Mouse (Mus musculus) ES-E14 (cell line): ENCODE measurements around the gene Slc37a1. TPM values are rescaled to one million over a fixed set of nuclear protein-coding genes. Genes with fewer than 3 reads are reported as not detected.

Experiments used
- DNase-seq: peaks from one replicate; pipeline ENCODE4 v3.0.0-alpha.2; 2013; ENCODE audit warnings: low read depth, low spot score
- H3K27ac ChIP-seq: 2 replicates; pipeline ENCODE4 v1.5.1; 2012; ENCODE audit warnings: low read depth, mild to moderate bottlenecking, low read length, moderate library complexity, mixed read lengths; ENCODE audit not compliant: poor library complexity, insufficient read depth, severe bottlenecking
- H3K36me3 ChIP-seq: 2 replicates; pipeline ENCODE4 v1.6.1; 2012; ENCODE audit warnings: mild to moderate bottlenecking, low read length, moderate library complexity, mixed read lengths; ENCODE audit not compliant: control insufficient read depth, poor library complexity, insufficient read depth, severe bottlenecking
- H3K4me1 ChIP-seq, 2 experiments: fragments of 150-350 bp in 1 of 2; sonication (generic) in 1 of 2; 2 replicates each; pipeline ENCODE4 v1.6.1; 2012; ENCODE audit warnings: low read length in 2 of 2, mild to moderate bottlenecking in 1 of 2, mixed read lengths in 1 of 2; ENCODE audit not compliant: control insufficient read depth in 2 of 2, insufficient read depth in 2 of 2, poor library complexity in 1 of 2
- H3K4me3 ChIP-seq, 2 experiments: fragments of 150-350 bp in 1 of 2; sonication (generic) in 1 of 2; 2 replicates each; pipeline ENCODE4 v1.5.1; 2012; ENCODE audit warnings: low read length in 2 of 2, low read depth in 1 of 2, mild to moderate bottlenecking in 1 of 2, mixed read lengths in 1 of 2; ENCODE audit not compliant: insufficient read depth in 1 of 2, poor library complexity in 1 of 2, severe bottlenecking in 1 of 2
- H3K9ac ChIP-seq: 2 replicates; pipeline ENCODE4 v1.6.1; 2012; ENCODE audit warnings: low read depth, mild to moderate bottlenecking, low read length, mixed read lengths; ENCODE audit not compliant: poor library complexity, insufficient read depth, severe bottlenecking
- H3K9me3 ChIP-seq: fragments of 150-350 bp; sonication (generic); 2 replicates; pipeline ENCODE4 v1.6.1; 2012; ENCODE audit warnings: low read depth, mild to moderate bottlenecking, low read length; ENCODE audit not compliant: control insufficient read depth, insufficient read depth
- CHD2 ChIP-seq: IDR thresholded peaks from 2 replicates; pipeline ENCODE4 v1.6.1; 2014; ENCODE audit warnings: mild to moderate bottlenecking, low read depth, low read length, inconsistent platforms
- HCFC1 ChIP-seq: IDR thresholded peaks from 2 replicates; pipeline ENCODE4 v1.6.1; 2012; ENCODE audit warnings: low read length, inconsistent platforms, borderline replicate concordance; ENCODE audit not compliant: insufficient read depth
- MAFK ChIP-seq: IDR thresholded peaks from 2 replicates; pipeline ENCODE4 v1.6.1; 2014; ENCODE audit warnings: mild to moderate bottlenecking, low read depth, low read length, inconsistent platforms; ENCODE audit not compliant: insufficient read depth
- ZC3H11A ChIP-seq: IDR thresholded peaks from 2 replicates; pipeline ENCODE4 v1.6.1; 2012; ENCODE audit warnings: low read depth, mild to moderate bottlenecking, inconsistent platforms, low read length, borderline replicate concordance
- ZNF384 ChIP-seq: IDR thresholded peaks from 2 replicates; pipeline ENCODE4 v1.6.1; 2012; ENCODE audit warnings: low read depth, low read length, inconsistent platforms
- in situ Hi-C, 2 experiments: fragments of 600-800 bp; cut with MboI; formaldehyde crosslinking; loops; one replicate each; pipeline ENCODE4 v1.15.1; 2025; ENCODE audit warnings: low sequenced_read_pairs in 2 of 2, inconsistent platforms in 1 of 2; ENCODE audit not compliant: unreplicated experiment in 2 of 2
- total RNA-seq: library from RNA; depleted of rRNA; stranded (reverse); fragments of 300-350 nt; gene quantifications from 2 replicates; pipeline ENCODE4 v1.2.3, GENCODE M21; 2012

The Slc37a1 gene
- total RNA-seq, 1 experiment, result 37.5 TPM

- TF ChIP-seq HCFC1 (no peak), CHD2 (no peak), ZC3H11A (no peak), ZNF384 (no peak), MAFK (no peak)
- H3K9me3 ChIP-seq, result no peaks in the 10 kb centered on the region
- in situ Hi-C loops, result no loop called here
These were observed 25.2 kb upstream of the Slc37a1 start for GRCm38 (mm10) chr17:31261352-31261751.

GRCm38 (mm10) chr17:31262715-31263114 is 23.9 kb upstream of the Slc37a1 start:
- DNase-seq, result no peak
- peaks cover 5 to 35% of the 10 kb centered on the region in 2 experiments for H3K4me1 ChIP-seq
- no peak overlapping the region for H3K4me3 ChIP-seq
- H3K36me3 ChIP-seq, result no peaks in the 10 kb centered on the region; the same call in 1 of the 2 replicates
- in situ Hi-C loops, result no loop called here
- no peak overlapping the region for H3K9ac ChIP-seq
- H3K9me3 ChIP-seq, result no peaks in the 10 kb centered on the region
- H3K27ac ChIP-seq, result no peak overlapping the region
- TF ChIP-seq ZC3H11A, result no peak
- no peak for TF ChIP-seq HCFC1
- TF ChIP-seq CHD2, result no peak
- TF ChIP-seq MAFK, result no peak
- no peak for TF ChIP-seq ZNF384

More at GRCm38 (mm10) chr17:31261352-31261751, 25.2 kb upstream of the Slc37a1 start:
- Histone ChIP-seq H3K36me3 (no peaks in the 10 kb centered on the region; the same call in 1 of the 2 replicates), H3K4me3 (no peak overlapping the region), H3K27ac (no peak overlapping the region), H3K9ac (no peak overlapping the region), H3K4me1 (peaks cover 5 to 29% of the 10 kb centered on the region in 2 experiments)
- DNase-seq, result no peak

GRCm38 (mm10) chr17:31263770-31264169 is 22.8 kb upstream of the Slc37a1 start:
- in situ Hi-C loops, result no loop called here
- TF ChIP-seq HCFC1 (no peak), MAFK (no peak), ZNF384 (no peak), ZC3H11A (no peak), CHD2 (no peak)
- Histone ChIP-seq H3K4me3 (no peak overlapping the region), H3K9me3 (no peaks in the 10 kb centered on the region), H3K27ac (peak overlapping the region; percentile 69; the same call in 1 of the 2 replicates), H3K36me3 (no peaks in the 10 kb centered on the region), H3K4me1 (peaks cover 5 to 35% of the 10 kb centered on the region in 2 experiments), H3K9ac (no peak overlapping the region)
- no peak for DNase-seq

- no peak overlapping the region; a peak in 1 of 4 replicates for H3K4me3 ChIP-seq
- peak overlapping the region; percentile 91 for H3K27ac ChIP-seq
- in situ Hi-C loops, result no loop called here
- no peak overlapping the region for H3K9ac ChIP-seq
- H3K4me1 ChIP-seq, result peaks cover 5 to 34% of the 10 kb centered on the region in 2 experiments
- no peaks in the 10 kb centered on the region for H3K9me3 ChIP-seq
- DNase-seq, result no peak
- H3K36me3 ChIP-seq, result no peaks in the 10 kb centered on the region
- no peak for TF ChIP-seq ZNF384
- TF ChIP-seq MAFK, result no peak
- no peak for TF ChIP-seq HCFC1
- no peak for TF ChIP-seq CHD2
- no peak for TF ChIP-seq ZC3H11A
These were observed 22.2 kb upstream of the Slc37a1 start for GRCm38 (mm10) chr17:31264372-31264771.

- Histone ChIP-seq H3K36me3 (no peaks in the 10 kb centered on the region), H3K9ac (no peak overlapping the region), H3K4me1 (peaks cover 5 to 32% of the 10 kb centered on the region in 2 experiments), H3K4me3 (no peak overlapping the region), H3K9me3 (no peaks in the 10 kb centered on the region), H3K27ac (peak overlapping the region; percentile 91)
- no peak for TF ChIP-seq ZNF384
- TF ChIP-seq HCFC1, result no peak
- no peak for TF ChIP-seq CHD2
- no peak for TF ChIP-seq MAFK
- no peak for TF ChIP-seq ZC3H11A
- no peak for DNase-seq
- in situ Hi-C loops, result no loop called here
These were observed 21.4 kb upstream of the Slc37a1 start for GRCm38 (mm10) chr17:31265171-31265572.
